Mouse (Mus musculus): ENCODE data around the gene 4930432K21Rik.

DNA sequence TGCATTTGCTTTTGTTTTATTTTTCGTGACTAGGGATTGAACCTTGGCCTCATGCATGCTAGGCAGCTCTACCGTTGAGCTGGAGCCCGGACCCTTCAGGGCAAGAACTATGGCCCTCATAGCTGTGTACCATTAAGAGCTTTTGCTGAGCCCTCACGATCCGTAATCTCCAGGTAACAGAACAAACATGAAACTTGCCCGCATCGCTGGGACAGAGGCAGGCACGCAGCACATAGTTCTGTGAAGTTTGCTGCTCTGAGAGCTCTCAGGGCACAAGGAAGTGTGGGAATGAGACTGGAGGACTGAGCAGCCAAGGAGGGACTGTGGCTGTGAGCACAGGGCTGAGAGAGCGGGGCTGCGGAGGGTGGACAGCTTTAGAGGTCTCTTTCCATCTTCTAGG is 40.8 kb downstream of the 4930432K21Rik start:
- no peak for TF ChIP-seq CTCF (conservative IDR thresholded peaks at IDR 0.05; ENCODE audit: low read length)
- TF ChIP-seq NANOG (IDR thresholded peaks at IDR 0.05; ENCODE audit: borderline replicate concordance, low read length), result no peak
- no peak for TF ChIP-seq POU5F1 (IDR thresholded peaks at IDR 0.05; ENCODE audit: borderline replicate concordance, low read length)
